Mouse (Mus musculus): Measurements from ENCODE around the gene Rsg1.

DNA sequence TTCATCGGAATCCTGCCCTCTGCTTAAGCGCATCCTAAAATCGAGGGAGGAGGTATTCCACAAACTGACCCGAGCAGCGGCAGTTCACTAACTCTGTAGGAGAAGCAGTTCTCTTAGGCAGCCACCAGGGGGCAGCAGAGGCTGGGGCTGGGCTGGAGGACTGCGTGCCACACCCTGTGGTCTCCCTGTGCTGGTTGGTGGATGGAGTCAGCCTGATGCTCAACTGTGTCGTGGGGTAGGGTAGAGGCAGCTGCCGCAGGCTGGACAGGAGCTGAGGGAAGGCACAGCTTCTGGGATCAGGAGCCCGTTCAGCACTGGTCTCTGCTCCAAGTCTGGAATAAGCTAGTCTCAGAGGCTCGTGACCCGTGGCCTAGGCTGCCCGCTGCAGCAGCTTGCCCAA lies 59.5 kb downstream of the Rsg1 start:
- TF ChIP-seq CTCF (IDR thresholded peaks at IDR 0.05; ENCODE audit: control insufficient read depth, insufficient read depth, insufficient read length) (peak; percentile 92), MYOG (IDR thresholded peaks at IDR 0.05; ENCODE audit: control insufficient read depth, extremely low read depth, insufficient read length) (no peak), USF1 (IDR thresholded peaks at IDR 0.05; ENCODE audit: low read depth) (no peak), MAX (IDR thresholded peaks at IDR 0.05) (peak; percentile 47), FOSL1 (IDR thresholded peaks at IDR 0.05; ENCODE audit: insufficient read depth, low read length, poor library complexity, severe bottlenecking) (no peak), CEBPB (IDR thresholded peaks at IDR 0.05; ENCODE audit: low read depth) (no peak)
